Mouse (Mus musculus): ENCODE results near the gene Kif1a. TPM values are rescaled to one million over a fixed set of nuclear protein-coding genes. Genes with fewer than 3 reads are reported as not detected.

Gene Kif1a
- total and polyA plus RNA-seq, 3 experiments = not detected

DNA sequence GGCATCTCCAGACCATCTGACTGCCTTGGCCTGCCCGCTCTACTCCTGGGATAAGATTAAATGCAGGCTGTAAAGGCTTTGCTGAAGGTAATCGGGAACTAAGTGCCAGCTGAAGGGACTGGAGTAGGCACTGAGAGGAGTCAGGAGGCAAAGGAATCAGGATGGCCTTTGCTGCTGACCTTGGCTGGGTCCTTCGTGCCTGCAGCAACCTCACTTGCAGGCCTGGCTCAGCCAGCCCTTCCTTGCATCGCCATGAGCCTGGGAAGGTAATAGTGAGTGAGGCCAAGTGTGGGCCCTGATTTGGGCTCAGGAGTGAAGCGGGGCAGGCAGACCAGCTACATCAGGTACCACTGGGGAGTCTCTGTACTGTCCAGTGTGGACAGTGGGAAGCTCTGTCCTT, 2.8 kb downstream of the Kif1a start:
- Histone ChIP-seq H3K36me3 (ENCODE audit: control insufficient read depth in 1 of 2, insufficient read depth in 2 of 2, low read length in 2 of 2) (no peaks in the 10 kb centered on the region), H3K9ac (ENCODE audit: control insufficient read depth, low read depth, low read length, poor library complexity, severe bottlenecking) (no peak overlapping the region), H3K4me1 (ENCODE audit: control insufficient read depth in 1 of 2, insufficient read depth in 2 of 2, low read length in 2 of 2) (no peaks in the 10 kb centered on the region), H3K9me3 (replicated peaks; ENCODE audit: insufficient read depth, low read length) (no peaks in the 10 kb centered on the region), H3K4me3 (ENCODE audit: control insufficient read depth in 1 of 2, insufficient read depth in 1 of 2, low read depth in 2 of 2, low read length in 2 of 2) (no peak overlapping the region), H3K27ac (ENCODE audit: control insufficient read depth, low read depth, low read length) (no peak overlapping the region), H3K27me3 (ENCODE audit: control insufficient read depth in 1 of 2, insufficient read depth in 2 of 2, low read length in 2 of 2) (no peaks in the 10 kb centered on the region), H3K79me2 (ENCODE audit: control insufficient read depth, insufficient read depth, low read length, poor library complexity) (no peaks in the 10 kb centered on the region)
- no peak for TF ChIP-seq E2F4 (IDR thresholded peaks at IDR 0.05; ENCODE audit: borderline replicate concordance, low read depth, low read length)
- no peak for TF ChIP-seq NRF1 (IDR thresholded peaks at IDR 0.05; ENCODE audit: insufficient read depth, low read depth, low read length, poor library complexity, severe bottlenecking)
- TF ChIP-seq MAFK (IDR thresholded peaks at IDR 0.05; ENCODE audit: borderline replicate concordance, low read depth, low read length) = no peak
- TF ChIP-seq HCFC1 (IDR thresholded peaks at IDR 0.05; ENCODE audit: low read depth, low read length) = no peak
- TF ChIP-seq MAX (IDR thresholded peaks at IDR 0.05; ENCODE audit: low read length) = no peak
- TF ChIP-seq RCOR1 (IDR thresholded peaks at IDR 0.05; ENCODE audit: low read depth, low read length) = no peak
- TF ChIP-seq RAD21 (IDR thresholded peaks at IDR 0.05; ENCODE audit: low read depth, low read length) = no peak
- TF ChIP-seq SIN3A (IDR thresholded peaks at IDR 0.05; ENCODE audit: low read length) = no peak
- no peak for TF ChIP-seq KAT2A (conservative IDR thresholded peaks at IDR 0.05; ENCODE audit: low read depth, low read length)
- no peak for TF ChIP-seq EP300 (IDR thresholded peaks at IDR 0.05; ENCODE audit: low read depth in 1 of 2, low read length in 2 of 2)
- TF ChIP-seq BHLHE40 (IDR thresholded peaks at IDR 0.05; ENCODE audit: borderline replicate concordance, low read depth, low read length) = no peak
- no peak for TF ChIP-seq ELF1 (IDR thresholded peaks at IDR 0.05; ENCODE audit: low read depth, low read length)
- no peak for DNase-seq (ENCODE audit: low read depth, low spot score)

GRCm38 (mm10) chr1:93092582-93092981, 9.2 kb downstream of the Kif1a start:
- no peak overlapping the region for H3K9ac ChIP-seq (ENCODE audit: control insufficient read depth, low read depth, low read length, poor library complexity, severe bottlenecking)
- H3K4me3 ChIP-seq (ENCODE audit: control insufficient read depth in 1 of 2, insufficient read depth in 1 of 2, low read depth in 2 of 2, low read length in 2 of 2) = no peak overlapping the region
- H3K36me3 ChIP-seq (ENCODE audit: control insufficient read depth in 1 of 2, insufficient read depth in 2 of 2, low read length in 2 of 2) = no peaks in the 10 kb centered on the region
- no peaks in the 10 kb centered on the region for H3K9me3 ChIP-seq (replicated peaks; ENCODE audit: insufficient read depth, low read length)
- no peak overlapping the region for H3K27ac ChIP-seq (ENCODE audit: control insufficient read depth, low read depth, low read length)
- no peaks in the 10 kb centered on the region for H3K27me3 ChIP-seq (ENCODE audit: control insufficient read depth in 1 of 2, insufficient read depth in 2 of 2, low read length in 2 of 2)
- no peaks in the 10 kb centered on the region for H3K4me1 ChIP-seq (ENCODE audit: control insufficient read depth in 1 of 2, insufficient read depth in 2 of 2, low read length in 2 of 2)
- no peaks in the 10 kb centered on the region for H3K79me2 ChIP-seq (ENCODE audit: control insufficient read depth, insufficient read depth, low read length, poor library complexity)
- no peak for DNase-seq (ENCODE audit: low read depth, low spot score)
- TF ChIP-seq MAX (IDR thresholded peaks at IDR 0.05; ENCODE audit: low read length) (no peak), ZMIZ1 (IDR thresholded peaks at IDR 0.05; ENCODE audit: low read depth, low read length) (no peak), ZNF384 (IDR thresholded peaks at IDR 0.05; ENCODE audit: low read depth, low read length) (no peak), SIN3A (IDR thresholded peaks at IDR 0.05; ENCODE audit: low read length) (no peak), MAFK (IDR thresholded peaks at IDR 0.05; ENCODE audit: borderline replicate concordance, low read depth, low read length) (no peak), EP300 (IDR thresholded peaks at IDR 0.05; ENCODE audit: low read depth in 1 of 2, low read length in 2 of 2) (no peak), POLR2AphosphoS5 (IDR thresholded peaks at IDR 0.05; ENCODE audit: borderline replicate concordance, low read depth, low read length) (no peak), E2F4 (IDR thresholded peaks at IDR 0.05; ENCODE audit: borderline replicate concordance, low read depth, low read length) (no peak), TCF12 (IDR thresholded peaks at IDR 0.05; ENCODE audit: low read depth, low read length) (no peak), UBTF (IDR thresholded peaks at IDR 0.05; ENCODE audit: borderline replicate concordance, insufficient read depth, low read depth, low read length) (no peak), NELFE (IDR thresholded peaks at IDR 0.05; ENCODE audit: low read depth, low read length) (no peak), MYC (IDR thresholded peaks at IDR 0.05; ENCODE audit: low read depth, low read length) (no peak), MXI1 (IDR thresholded peaks at IDR 0.05; ENCODE audit: low read depth, low read length) (no peak), ZKSCAN1 (IDR thresholded peaks at IDR 0.05; ENCODE audit: low read depth, low read length) (no peak), TBP (IDR thresholded peaks at IDR 0.05; ENCODE audit: low read depth, low read length) (no peak), TAL1 (IDR thresholded peaks at IDR 0.05; ENCODE audit: low read length) (no peak), SMC3 (IDR thresholded peaks at IDR 0.05; ENCODE audit: low read depth, low read length) (no peak), KAT2A (conservative IDR thresholded peaks at IDR 0.05; ENCODE audit: low read depth, low read length) (no peak)

All from MEL (cell line).